10 mouse cellular contexts compared by ENCODE assay signal in the genomic region with DNA sequence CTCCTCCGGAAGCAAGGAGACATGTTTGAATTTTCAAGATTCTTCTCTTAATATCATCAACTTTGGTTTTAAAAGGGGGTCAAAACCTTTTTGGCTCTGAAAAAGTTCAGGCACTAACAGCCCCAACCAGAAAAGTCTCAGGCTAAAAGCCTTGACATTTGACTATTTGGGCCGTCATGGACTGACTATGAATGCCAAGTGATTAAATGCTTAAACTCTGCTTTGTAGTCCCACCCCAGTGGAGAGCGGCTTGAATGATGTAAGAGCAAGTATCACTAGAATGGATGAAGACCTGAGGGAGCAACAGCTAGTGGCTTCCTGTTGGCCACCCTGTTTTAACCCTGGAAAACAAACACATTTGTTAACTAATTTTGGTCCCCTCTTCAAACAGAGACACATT.
"Had no signal": no experiment of that assay in that cellular context is flagged by ENCODE, and none has a peak within 500 bp of the region (broad histone marks: within the 10 kb centered on the region; RNA-seq: fewer than 3 reads in every experiment).

No protein-coding gene starts in this region.

- ATAC-seq: liver, embryonic 12.5 days; midbrain, embryonic 15.5 days had no signal

- H3K27ac ChIP-seq: liver, embryonic 12.5 days; lung, embryonic 15.5 days; macrophage; midbrain, embryonic 15.5 days; neural tube, embryonic 12.5 days had no signal

- H3K4me2 ChIP-seq: liver, embryonic 12.5 days; lung, embryonic 15.5 days; midbrain, embryonic 11.5 days; midbrain, embryonic 15.5 days; neural tube, embryonic 12.5 days had no signal

- H3K9me3 ChIP-seq: liver, embryonic 12.5 days; lung, embryonic 15.5 days; midbrain, embryonic 15.5 days had no signal

- DNase-seq: kidney, postnatal 10 days; left cerebral cortex, postnatal 4 days; thymus, postnatal 4 days had no signal

- H3K4me3 ChIP-seq: liver, embryonic 12.5 days; lung, embryonic 15.5 days; megakaryocyte, embryonic 14.5 days; midbrain, embryonic 15.5 days; neural tube, embryonic 12.5 days had no signal

- H3K36me3 ChIP-seq: liver, embryonic 12.5 days; lung, embryonic 15.5 days; midbrain, embryonic 15.5 days; neural tube, embryonic 12.5 days had no signal

- H3K27me3 ChIP-seq: lung, embryonic 15.5 days; midbrain, embryonic 15.5 days; neural tube, embryonic 12.5 days had no signal

- H3K9ac ChIP-seq: liver, embryonic 12.5 days; lung, embryonic 15.5 days; midbrain, embryonic 15.5 days; neural tube, embryonic 12.5 days had no signal
